Mouse (Mus musculus) liver, adult 2 months (tissue): ENCODE results near the gene Klb. TPM values are rescaled to one million over a fixed set of nuclear protein-coding genes. Genes with fewer than 3 reads are reported as not detected.

Source experiments
- DNase-seq: peaks from one replicate; pipeline ENCODE4 v3.0.0-alpha.2; 2011; ENCODE audit warnings: low read depth, low spot score; ENCODE audit errors: extremely low read depth
- H3K27ac ChIP-seq: fragments of 200-500 bp; replicated peaks from 2 replicates; pipeline ENCODE4 v1.5.1; 2012; ENCODE audit warnings: low read depth, mild to moderate bottlenecking, control low read depth, inconsistent platforms, low read length; ENCODE audit not compliant: insufficient read depth
- H3K27me3 ChIP-seq: fragments of 200-500 bp; 2 replicates; pipeline ENCODE4 v1.6.1; 2012; ENCODE audit warnings: mild to moderate bottlenecking, moderate library complexity, low read length, inconsistent platforms; ENCODE audit not compliant: control insufficient read depth, insufficient read depth
- H3K36me3 ChIP-seq: fragments of 200-500 bp; 2 replicates; pipeline ENCODE4 v1.6.1; 2012; ENCODE audit warnings: low read length, inconsistent platforms; ENCODE audit not compliant: control insufficient read depth, insufficient read depth
- H3K4me1 ChIP-seq: fragments of 200-500 bp; 2 replicates; pipeline ENCODE4 v1.6.1; 2011; ENCODE audit warnings: low read length; ENCODE audit not compliant: control insufficient read depth, insufficient read depth
- H3K4me3 ChIP-seq: fragments of 200-500 bp; 2 replicates; pipeline ENCODE4 v1.5.1; 2011; ENCODE audit warnings: low read depth, mild to moderate bottlenecking, control low read depth, low read length, moderate library complexity; ENCODE audit not compliant: insufficient read depth
- H3K79me2 ChIP-seq: fragments of 200-500 bp; 2 replicates; pipeline ENCODE4 v1.6.1; 2012; ENCODE audit warnings: inconsistent platforms, mild to moderate bottlenecking, low read length, moderate library complexity; ENCODE audit not compliant: control insufficient read depth, insufficient read depth
- H3K9ac ChIP-seq: fragments of 200-500 bp; 2 replicates; pipeline ENCODE4 v1.6.1; 2012; ENCODE audit warnings: low read depth, mild to moderate bottlenecking, control low read depth, inconsistent platforms, low read length
- CTCF ChIP-seq: fragments of 200-500 bp; IDR thresholded peaks from 2 replicates; pipeline ENCODE4 v1.5.1; 2011; ENCODE audit warnings: low read depth, low read length, control low read depth
- POLR2A ChIP-seq: fragments of 200-500 bp; IDR thresholded peaks from 2 replicates; pipeline ENCODE4 v1.6.1; 2011; ENCODE audit warnings: low read length, control low read depth; ENCODE audit not compliant: insufficient read depth; ENCODE audit errors: extremely low read depth
- WGBS: fragments of 180-500 bp; shearing (Covaris S2); methylation state at CpG from one replicate; pipeline ENCODE4 v1.1.7; 2018; 5-methylcytosine and 5-hydroxymethylcytosine counted together
- polyA plus RNA-seq: library from polyadenylated mRNA; depleted of rRNA; stranded (reverse); fragments of >200 nt; gene quantifications from 2 replicates; pipeline ENCODE4 v1.2.3, GENCODE M21; 2012
- total RNA-seq: library from RNA; depleted of rRNA; stranded (reverse); fragments of >200 nt; gene quantifications from 2 replicates; pipeline ENCODE4 v1.2.3, GENCODE M21; 2014

Gene Klb
- total and polyA plus RNA-seq, 2 experiments, result 17.7 to 40.2 TPM

DNA sequence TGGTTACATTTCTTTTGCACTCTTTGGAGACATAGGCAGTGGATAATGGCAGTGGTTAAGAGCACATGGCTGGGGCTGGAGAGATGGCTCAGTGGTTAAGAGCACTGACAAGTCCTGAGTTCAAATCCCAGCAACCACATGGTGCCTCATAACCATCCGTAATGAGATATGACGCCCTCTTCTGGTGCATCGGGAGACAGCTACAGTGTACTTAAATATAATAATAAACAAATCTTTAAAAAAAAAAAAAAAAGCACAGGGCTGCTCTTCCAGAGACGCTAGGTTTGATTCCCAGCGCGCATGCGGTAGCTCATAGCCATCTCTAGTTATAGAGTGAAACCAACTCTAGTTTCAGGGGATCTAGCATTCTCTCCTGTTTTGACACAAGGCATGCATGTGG, 46.3 kb downstream of the Klb start:
- Histone ChIP-seq H3K4me1 (peaks cover 4% of the 10 kb centered on the region), H3K27ac (no peak overlapping the region), H3K4me3 (no peak overlapping the region), H3K79me2 (peaks cover 7% of the 10 kb centered on the region; the same call in 1 of the 2 replicates), H3K27me3 (no peaks in the 10 kb centered on the region), H3K9ac (no peak overlapping the region), H3K36me3 (peaks cover 14% of the 10 kb centered on the region)
- no peak for DNase-seq
- TF ChIP-seq CTCF, result no peak
- TF ChIP-seq POLR2A, result no peak
- 93% methylated on average over 7 of the region's 7 CpGs for WGBS

DNA sequence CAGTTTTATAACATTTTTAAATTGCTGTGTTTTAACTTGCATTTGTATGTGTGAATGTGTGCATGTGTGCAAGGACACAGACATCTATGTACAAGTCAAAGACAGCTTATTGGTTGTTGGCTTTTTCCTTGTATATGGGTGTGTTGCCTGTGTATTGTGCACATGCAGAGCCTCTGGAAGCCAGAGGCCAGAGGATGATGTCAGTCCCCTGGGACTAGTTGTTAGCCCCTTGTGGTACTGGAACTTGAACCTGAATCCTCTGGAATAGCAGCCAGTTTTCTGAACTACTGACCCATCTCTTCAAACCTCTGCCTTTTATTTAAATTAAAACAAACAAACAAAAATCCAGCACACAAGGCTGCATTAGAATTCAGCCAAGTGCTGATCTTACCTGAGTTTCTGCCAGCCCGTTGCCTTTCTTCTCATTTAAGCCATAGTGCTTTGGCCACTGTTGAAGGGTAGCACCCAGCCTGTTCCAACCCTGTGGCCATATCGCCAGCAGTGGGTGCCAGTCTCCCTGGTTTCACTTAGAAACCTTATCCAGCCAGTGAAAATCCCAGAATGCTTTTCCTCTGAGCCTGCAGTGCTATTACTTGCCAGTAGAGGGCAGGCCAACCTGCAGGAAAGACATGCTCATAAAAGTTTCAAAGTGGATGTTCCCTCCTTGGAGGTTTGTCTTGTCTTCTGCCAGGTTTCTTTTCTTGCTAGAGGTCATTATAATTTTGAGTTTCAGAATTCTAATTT, 53.3 kb downstream of the Klb start:
- WGBS, result 18% methylated on average over 2 of the region's 2 CpGs
- peak; percentile 76 for DNase-seq
- no peak overlapping the region for H3K27ac ChIP-seq
- TF ChIP-seq CTCF (peak; percentile 82), POLR2A (no peak)
- H3K27me3 ChIP-seq, result no peaks in the 10 kb centered on the region
- peaks cover 31% of the 10 kb centered on the region for H3K36me3 ChIP-seq
- H3K4me3 ChIP-seq, result no peak overlapping the region
- H3K79me2 ChIP-seq, result peaks cover 3% of the 10 kb centered on the region; the same call in 1 of the 2 replicates
- H3K9ac ChIP-seq, result no peak overlapping the region
- H3K4me1 ChIP-seq, result no peaks in the 10 kb centered on the region

DNA sequence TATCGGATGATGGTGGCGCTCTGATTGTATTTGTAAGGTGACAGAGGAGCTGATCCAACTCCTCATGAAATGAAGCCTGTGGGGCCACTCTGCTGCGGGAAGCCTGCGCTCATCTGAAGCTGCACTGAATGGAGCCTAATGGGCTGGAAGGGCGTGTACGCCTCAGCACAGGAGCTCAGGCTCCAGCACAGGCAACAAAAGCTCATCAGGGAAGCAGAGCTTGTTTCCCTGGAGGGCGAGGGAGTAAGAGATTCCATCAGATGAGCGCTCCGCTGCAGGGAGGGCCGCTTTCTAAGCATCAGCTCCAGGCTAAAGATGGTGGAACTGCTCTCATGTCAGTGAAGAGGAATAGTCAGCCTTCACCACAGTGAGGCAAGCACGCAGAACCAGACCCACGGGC, 59.9 kb downstream of the Klb start:
- no peak for TF ChIP-seq CTCF
- no peak for TF ChIP-seq POLR2A
- peaks cover 45% of the 10 kb centered on the region for H3K36me3 ChIP-seq
- no peak for DNase-seq
- no peaks in the 10 kb centered on the region for H3K27me3 ChIP-seq
- no peak overlapping the region for H3K4me3 ChIP-seq
- H3K9ac ChIP-seq, result no peak overlapping the region
- no peak overlapping the region for H3K27ac ChIP-seq
- H3K4me1 ChIP-seq, result no peaks in the 10 kb centered on the region
- H3K79me2 ChIP-seq, result no peaks in the 10 kb centered on the region
- 93% methylated on average over 12 of the region's 12 CpGs for WGBS

GRCm38 (mm10) chr5:65415653-65416458, 67.7 kb downstream of the Klb start:
- Histone ChIP-seq H3K79me2 (no peaks in the 10 kb centered on the region), H3K27me3 (no peaks in the 10 kb centered on the region), H3K9ac (no peak overlapping the region; the same call in 1 of the 2 replicates), H3K4me1 (peaks cover 2% of the 10 kb centered on the region; the same call in 1 of the 2 replicates), H3K27ac (0 out of 2 replicates have a peak overlapping the region, but pooled peaks have one; percentile 5), H3K4me3 (no peak overlapping the region), H3K36me3 (peaks cover 66% of the 10 kb centered on the region)
- no peak for TF ChIP-seq CTCF
- TF ChIP-seq POLR2A, result no peak
- DNase-seq, result no peak
- WGBS, result 75% methylated on average over 26 of the region's 26 CpGs

DNA sequence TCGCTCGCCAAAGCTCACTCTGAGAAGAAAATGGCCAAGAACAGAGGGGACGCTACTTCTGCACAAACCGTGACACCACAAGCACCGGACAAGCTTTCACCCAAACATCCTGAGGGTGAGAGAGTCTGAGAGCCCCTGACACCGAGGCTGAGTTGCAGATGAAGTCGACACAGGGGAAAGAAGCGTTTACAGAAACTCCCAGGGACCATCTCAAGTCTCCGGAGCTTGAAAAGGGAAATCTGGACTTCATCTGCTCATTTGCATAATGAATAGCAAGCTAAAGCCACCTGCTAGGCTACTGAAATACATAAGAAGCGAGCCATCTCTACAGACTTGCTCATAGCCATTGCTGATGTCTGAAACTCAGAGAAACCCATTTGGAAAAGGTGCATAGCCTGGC, 71.0 kb downstream of the Klb start:
- H3K4me3 ChIP-seq, result no peak overlapping the region
- no peaks in the 10 kb centered on the region for H3K79me2 ChIP-seq
- H3K27me3 ChIP-seq, result no peaks in the 10 kb centered on the region
- no peak for DNase-seq
- TF ChIP-seq POLR2A (no peak), CTCF (no peak)
- WGBS, result 93% methylated on average over 10 of the region's 10 CpGs
- peaks cover 5% of the 10 kb centered on the region; the same call in 1 of the 2 replicates for H3K4me1 ChIP-seq
- H3K9ac ChIP-seq, result no peak overlapping the region
- no peak overlapping the region for H3K27ac ChIP-seq
- H3K36me3 ChIP-seq, result peaks cover 63% of the 10 kb centered on the region
